Mouse (Mus musculus): ENCODE results near the gene Dgkg. TPM values are rescaled to one million over a fixed set of nuclear protein-coding genes. Genes with fewer than 3 reads are reported as not detected.

The Dgkg gene
- polyA plus RNA-seq, 1 experiment from 2014 or later: 5.5 TPM

Small RNAs within 50 kb of the gene (microRNA-seq; reads per million reads assigned to microRNA genes)
- gene Mir6362 (not detected), gene Mir8095 (not detected)

Other genes with a start within 250 kb of the Dgkg start
- 10.3 and 11.1 TPM in 2 replicates for gene Etv5, start 217.5 kb downstream of the Dgkg start, polyA plus RNA-seq (2015; fragmentation: Nextera tagmentation; extraction: Ambion mirVana)
- not detected in 2 replicates for gene Crygs, start 154.4 kb upstream of the Dgkg start, polyA plus RNA-seq (2015; fragmentation: Nextera tagmentation; extraction: Ambion mirVana)
- gene Tbccd1, start 200.4 kb upstream of the Dgkg start, polyA plus RNA-seq (2015; fragmentation: Nextera tagmentation; extraction: Ambion mirVana): 31.0 and 31.6 TPM in 2 replicates
- gene Dnajb11, start 200.6 kb upstream of the Dgkg start, polyA plus RNA-seq (2015; fragmentation: Nextera tagmentation; extraction: Ambion mirVana): 118 and 129 TPM in 2 replicates
- gene Ahsg, start 234.1 kb upstream of the Dgkg start, polyA plus RNA-seq (2015; fragmentation: Nextera tagmentation; extraction: Ambion mirVana): 24.4 and 59.9 TPM in 2 replicates

All from intestine, embryonic 16.5 days (tissue).